Comparison of ENCODE assay signal across 26 mouse cellular contexts in the genomic region with DNA sequence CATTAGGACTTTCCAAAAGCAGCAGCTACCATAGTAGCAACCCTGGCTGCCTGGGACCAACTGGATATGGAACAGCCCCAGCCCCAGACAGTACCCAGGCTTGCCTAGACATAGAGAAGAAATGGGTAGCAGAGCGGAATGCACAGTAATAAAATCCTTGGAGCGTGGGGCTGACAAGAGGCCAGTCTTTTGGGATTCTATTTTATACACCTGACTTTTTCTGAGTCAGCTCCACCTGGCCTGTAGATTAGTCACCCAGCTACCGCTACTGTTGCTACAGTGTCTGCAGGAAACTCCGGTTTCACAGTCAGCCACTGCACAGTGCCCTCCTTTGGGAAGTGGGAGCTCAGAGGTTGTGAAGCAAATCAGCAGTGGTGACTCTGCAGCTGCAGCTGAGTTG.
DNase-seq lines count a peak whose midpoint lies in the region; ATAC-seq lines count a peak whose summit lies in the region.
"Had no signal": no experiment of that assay in that cellular context is flagged by ENCODE, and none has a peak within 500 bp of the region (broad histone marks: within the 10 kb centered on the region; RNA-seq: fewer than 3 reads in every experiment).

No protein-coding gene starts in this region.

- H3K4me1 ChIP-seq in kidney, embryonic 15.5 days: peaks cover 11% of the 10 kb centered on the region
- H3K4me1 ChIP-seq: forebrain, embryonic 10.5 days; forebrain, embryonic 13.5 days had no signal

- no peak overlapping the region for H3K9ac ChIP-seq in kidney, embryonic 15.5 days
- H3K9ac ChIP-seq: forebrain, embryonic 13.5 days; heart, embryonic 13.5 days; hindbrain, embryonic 14.5 days had no signal

- no peaks in the 10 kb centered on the region for H3K9me3 ChIP-seq in kidney, embryonic 15.5 days (replicated peaks)
- H3K9me3 ChIP-seq: forebrain, embryonic 10.5 days; forebrain, embryonic 13.5 days; heart, embryonic 10.5 days; heart, embryonic 13.5 days had no signal

- no peak overlapping the region for H3K4me3 ChIP-seq in kidney, embryonic 15.5 days (replicated peaks)
- H3K4me3 ChIP-seq: forebrain, embryonic 10.5 days; forebrain, embryonic 13.5 days; heart, adult 2 months; heart, embryonic 10.5 days; heart, embryonic 13.5 days had no signal

- no peak overlapping the region for H3K4me2 ChIP-seq in kidney, embryonic 15.5 days
- H3K4me2 ChIP-seq: forebrain, embryonic 13.5 days; heart, embryonic 13.5 days; hindbrain, embryonic 14.5 days had no signal

- no peaks in the 10 kb centered on the region for H3K36me3 ChIP-seq in kidney, embryonic 15.5 days
- H3K36me3 ChIP-seq: forebrain, embryonic 10.5 days; G1E; heart, embryonic 10.5 days; heart, embryonic 13.5 days had no signal

- no peak for DNase-seq in kidney, adult 11 months
- peak; percentile 17 for DNase-seq in kidney, postnatal 10 days
- no peak for DNase-seq in kidney, postnatal 36 days
- DNase-seq in retina, postnatal 1 day: peak; percentile 7
- DNase-seq in retina, embryonic 14.5 days (ENCODE audit: low spot score): no peak
- no peak for DNase-seq in thymus, postnatal 36 days
- DNase-seq: adrenal gland, adult 2 months; adrenal gland, postnatal 14 days; B cell, adult 2 months; cerebellum, adult 11-12 months; cerebellum, adult 8-10 months; cerebellum, postnatal 10 days; cerebellum, postnatal 36 days; gastrocnemius, postnatal 10 days; gastrocnemius, postnatal 36 days; heart, adult 2 months; heart, postnatal 14 days; heart, postnatal 4 days had no signal

- WGBS in kidney, embryonic 15.5 days: 44% methylated on average over 4 of the region's 4 CpGs

- peak; percentile 74 for ATAC-seq in kidney, embryonic 15.5 days (replicated peaks; ENCODE audit: low FRiP score)
- ATAC-seq: forebrain, embryonic 13.5 days; forebrain, embryonic 16.5 days had no signal

- H3K27ac ChIP-seq in kidney, embryonic 15.5 days: 0 out of 2 replicates have a peak overlapping the region, but pooled peaks have one; percentile 59
- H3K27ac ChIP-seq: forebrain, embryonic 10.5 days; forebrain, embryonic 13.5 days; heart, adult 2 months; heart, embryonic 10.5 days; heart, embryonic 13.5 days; hindbrain, embryonic 14.5 days had no signal

- no peaks in the 10 kb centered on the region for H3K27me3 ChIP-seq in kidney, embryonic 15.5 days
- H3K27me3 ChIP-seq: forebrain, embryonic 13.5 days; heart, embryonic 13.5 days had no signal

Comparison
In these comparisons a context has a peak if more than half of its experiments do, and no peak if none do; other contexts are left out.
1. DNase-seq: peak in kidney, postnatal 10 days (single experiment) and retina, postnatal 1 day (single experiment); none in kidney, adult 11 months (single experiment), kidney, postnatal 36 days (0 of 2), retina, embryonic 14.5 days (single experiment) and thymus, postnatal 36 days (0 of 2).